Mouse (Mus musculus) hindbrain, postnatal 0 days (tissue): ENCODE measurements around the gene Traf3ip2. TPM values are rescaled to one million over a fixed set of nuclear protein-coding genes. Genes with fewer than 3 reads are reported as not detected.

Source experiments
- ATAC-seq: fragments of 200-750 bp; cut with Nextera tagmentation; 2 replicates; pipeline ENCODE4 v1.8.0; 2017; ENCODE audit warnings: mild to moderate bottlenecking, moderate TSS enrichment, moderate library complexity
- DNase-seq: peaks from one replicate; pipeline ENCODE4 v3.0.0-alpha.2; 2015; ENCODE audit warnings: low spot score
- H3K27ac ChIP-seq: fragments of 300-500 bp; sonication (generic); 2 replicates; pipeline ENCODE4 v1.5.1; 2014; ENCODE audit warnings: mild to moderate bottlenecking
- H3K27me3 ChIP-seq: fragments of 300-500 bp; sonication (generic); 2 replicates; pipeline ENCODE4 v1.6.1; 2014; ENCODE audit warnings: low read length, mixed read lengths; ENCODE audit not compliant: insufficient read depth
- H3K36me3 ChIP-seq: fragments of 300-500 bp; sonication (generic); 2 replicates; pipeline ENCODE4 v1.6.1; 2014; ENCODE audit warnings: low read length, mixed read lengths; ENCODE audit not compliant: insufficient read depth
- H3K4me1 ChIP-seq: fragments of 300-500 bp; sonication (generic); 2 replicates; pipeline ENCODE4 v1.6.1; 2014; ENCODE audit warnings: antibody characterized with exemption, low read length, mixed read lengths; ENCODE audit not compliant: insufficient read depth
- H3K4me2 ChIP-seq: fragments of 300-500 bp; sonication (generic); 2 replicates; pipeline ENCODE4 v1.6.1; 2014; ENCODE audit warnings: low read depth, mild to moderate bottlenecking, low read length, moderate library complexity, mixed read lengths
- H3K4me3 ChIP-seq: fragments of 300-500 bp; sonication (generic); 2 replicates; pipeline ENCODE4 v1.5.1; 2014; ENCODE audit warnings: low read length
- H3K9ac ChIP-seq: fragments of 300-500 bp; sonication (generic); replicated peaks from 2 replicates; pipeline ENCODE4 v1.6.1; 2014; ENCODE audit warnings: mild to moderate bottlenecking, low read length, moderate library complexity, mixed read lengths
- H3K9me3 ChIP-seq: fragments of 300-500 bp; sonication (generic); 2 replicates; pipeline ENCODE4 v1.6.1; 2016; ENCODE audit warnings: low read length, mixed read lengths
- CTCF ChIP-seq: IDR thresholded peaks from 2 replicates; pipeline ENCODE4 v1.5.1; 2016; ENCODE audit warnings: antibody characterized with exemption, control low read depth, low read depth
- WGBS: fragments of 180-500 bp; shearing (Covaris S2); extraction: QIAGEN DNeasy Blood & Tissue Kit; methylation state at CpG from one replicate; pipeline ENCODE4 v1.1.7; 2014; 5-methylcytosine and 5-hydroxymethylcytosine counted together
- polyA plus RNA-seq: library from polyadenylated mRNA; unstranded; fragments of >200 nt; fragmentation: Nextera tagmentation; extraction: Ambion mirVana; gene quantifications from 2 replicates; pipeline ENCODE4 v1.2.1, GENCODE M21; 2015
- total RNA-seq: library from RNA; depleted of rRNA; stranded (reverse); fragments of >200 nt; gene quantifications from 2 replicates; pipeline ENCODE4 v1.2.3, GENCODE M21; 2014

Gene Traf3ip2
- total and polyA plus RNA-seq, 2 experiments from 2014 or later: 5.3 to 5.7 TPM

DNA sequence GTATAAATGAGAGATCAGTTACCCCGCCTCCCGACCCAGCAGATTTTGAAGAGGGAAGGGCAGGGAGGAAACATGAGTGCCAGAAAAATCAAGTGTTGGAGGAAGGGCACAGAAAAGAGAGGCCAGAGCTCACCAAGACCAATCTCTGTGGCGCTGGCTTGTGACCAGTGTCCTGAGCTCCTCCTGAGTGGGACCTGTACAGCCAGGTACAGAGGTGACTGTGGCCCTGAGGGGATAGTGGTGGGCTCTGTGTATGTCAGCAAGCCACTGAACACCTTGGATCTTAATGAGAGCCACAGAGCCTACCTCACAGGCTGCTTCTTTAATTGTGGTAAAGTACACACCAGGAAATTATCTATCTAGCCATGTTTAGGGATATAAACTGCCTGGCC lies 14.9 kb upstream of the Traf3ip2 start:
- DNase-seq: no peak
- WGBS: 39% methylated on average over 3 of the region's 3 CpGs
- no peak for TF ChIP-seq CTCF
- Histone ChIP-seq H3K4me1 (no peaks in the 10 kb centered on the region), H3K4me3 (no peak overlapping the region), H3K27ac (no peak overlapping the region), H3K36me3 (no peaks in the 10 kb centered on the region), H3K27me3 (no peaks in the 10 kb centered on the region), H3K9me3 (no peaks in the 10 kb centered on the region), H3K9ac (no peak overlapping the region), H3K4me2 (no peak overlapping the region)
- ATAC-seq: peak; percentile 49; the same call in 1 of the 2 replicates

GRCm38 (mm10) chr10:39599601-39600000 lies 13.1 kb upstream of the Traf3ip2 start:
- Histone ChIP-seq H3K36me3 (no peaks in the 10 kb centered on the region), H3K27me3 (no peaks in the 10 kb centered on the region), H3K4me3 (no peak overlapping the region), H3K4me2 (no peak overlapping the region), H3K27ac (no peak overlapping the region), H3K9me3 (no peaks in the 10 kb centered on the region), H3K4me1 (no peaks in the 10 kb centered on the region), H3K9ac (no peak overlapping the region)
- ATAC-seq (no peak), DNase-seq (no peak)
- 85% methylated on average over 4 of the region's 4 CpGs for WGBS
- TF ChIP-seq CTCF: no peak

GRCm38 (mm10) chr10:39600115-39600514 lies 12.6 kb upstream of the Traf3ip2 start:
- no peaks in the 10 kb centered on the region for H3K36me3 ChIP-seq
- no peak overlapping the region for H3K9ac ChIP-seq
- H3K9me3 ChIP-seq: 0 out of 2 replicates have a peak, but pooled peaks cover under 1% of the 10 kb centered on the region
- H3K27ac ChIP-seq: no peak overlapping the region
- 73% methylated on average over 1 of the region's 1 CpGs for WGBS
- TF ChIP-seq CTCF: no peak
- DNase-seq (no peak), ATAC-seq (no peak)
- H3K4me2 ChIP-seq: no peak overlapping the region
- H3K4me3 ChIP-seq: no peak overlapping the region
- H3K27me3 ChIP-seq: no peaks in the 10 kb centered on the region
- no peaks in the 10 kb centered on the region for H3K4me1 ChIP-seq

GRCm38 (mm10) chr10:39601068-39601467 lies 11.7 kb upstream of the Traf3ip2 start:
- TF ChIP-seq CTCF: no peak
- ATAC-seq: no peak
- WGBS: 89% methylated on average over 5 of the region's 5 CpGs

GRCm38 (mm10) chr10:39606434-39606833 lies 6.3 kb upstream of the Traf3ip2 start:
- 92% methylated on average over 1 of the region's 1 CpGs for WGBS
- Histone ChIP-seq H3K27ac (no peak overlapping the region), H3K9me3 (0 out of 2 replicates have a peak, but pooled peaks cover 3% of the 10 kb centered on the region), H3K27me3 (no peaks in the 10 kb centered on the region), H3K4me3 (no peak overlapping the region), H3K4me1 (no peaks in the 10 kb centered on the region), H3K4me2 (no peak overlapping the region), H3K36me3 (no peaks in the 10 kb centered on the region), H3K9ac (no peak overlapping the region)
- ATAC-seq (no peak), DNase-seq (no peak)
- no peak for TF ChIP-seq CTCF

More at GRCm38 (mm10) chr10:39601068-39601467, 11.7 kb upstream of the Traf3ip2 start:
- no peaks in the 10 kb centered on the region for H3K27me3 ChIP-seq
- DNase-seq: no peak
- no peak overlapping the region for H3K4me3 ChIP-seq
- H3K9me3 ChIP-seq: 0 out of 2 replicates have a peak, but pooled peaks cover 3% of the 10 kb centered on the region
- no peaks in the 10 kb centered on the region for H3K4me1 ChIP-seq
- no peaks in the 10 kb centered on the region for H3K36me3 ChIP-seq
- H3K27ac ChIP-seq: no peak overlapping the region
- no peak overlapping the region for H3K4me2 ChIP-seq
- no peak overlapping the region for H3K9ac ChIP-seq

- Histone ChIP-seq H3K9me3 (no peaks in the 10 kb centered on the region), H3K4me1 (0 out of 2 replicates have a peak, but pooled peaks cover 6% of the 10 kb centered on the region), H3K4me2 (no peak overlapping the region), H3K4me3 (no peak overlapping the region), H3K27ac (no peak overlapping the region), H3K27me3 (no peaks in the 10 kb centered on the region), H3K9ac (no peak overlapping the region), H3K36me3 (no peaks in the 10 kb centered on the region)
- WGBS: 53% methylated on average over 3 of the region's 3 CpGs
- DNase-seq (no peak), ATAC-seq (no peak)
- TF ChIP-seq CTCF: no peak
Measured at GRCm38 (mm10) chr10:39611234-39611633, 1.5 kb upstream of the Traf3ip2 start.

DNA sequence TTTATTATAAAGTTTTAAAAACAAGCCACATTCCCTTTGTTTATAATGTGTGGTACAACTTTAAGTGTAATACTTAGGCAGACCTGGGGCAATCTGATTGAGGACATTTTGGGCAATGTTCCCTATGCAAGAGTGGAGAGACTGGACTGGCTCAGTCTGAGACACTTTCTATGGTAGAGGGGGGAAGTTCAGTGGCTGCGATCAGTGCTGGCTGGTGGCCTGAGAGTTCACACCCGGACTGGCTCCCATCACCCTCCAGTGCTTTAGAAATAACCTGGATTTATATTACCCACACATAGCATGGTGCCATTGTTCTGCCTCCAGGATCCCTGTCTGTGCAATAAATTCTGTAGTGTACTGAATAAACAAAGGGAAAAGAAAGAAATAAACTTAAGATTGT lies 603 bp upstream of the Traf3ip2 start:
- 0 out of 2 replicates have a peak, but pooled peaks cover 6% of the 10 kb centered on the region for H3K4me1 ChIP-seq
- no peak overlapping the region for H3K4me2 ChIP-seq
- H3K9ac ChIP-seq: no peak overlapping the region
- no peaks in the 10 kb centered on the region for H3K9me3 ChIP-seq
- WGBS: 53% methylated on average over 2 of the region's 2 CpGs
- H3K27ac ChIP-seq: no peak overlapping the region
- H3K36me3 ChIP-seq: no peaks in the 10 kb centered on the region
- H3K4me3 ChIP-seq: no peak overlapping the region
- H3K27me3 ChIP-seq: no peaks in the 10 kb centered on the region
- DNase-seq: no peak
- TF ChIP-seq CTCF: no peak
- ATAC-seq: no peak
